Mouse (Mus musculus): ENCODE measurements around the gene Pard3. TPM values are rescaled to one million over a fixed set of nuclear protein-coding genes. Genes with fewer than 3 reads are reported as not detected.

Gene Pard3
- polyA plus RNA-seq, 1 experiment from 2014 or later: 37.8 TPM

DNA sequence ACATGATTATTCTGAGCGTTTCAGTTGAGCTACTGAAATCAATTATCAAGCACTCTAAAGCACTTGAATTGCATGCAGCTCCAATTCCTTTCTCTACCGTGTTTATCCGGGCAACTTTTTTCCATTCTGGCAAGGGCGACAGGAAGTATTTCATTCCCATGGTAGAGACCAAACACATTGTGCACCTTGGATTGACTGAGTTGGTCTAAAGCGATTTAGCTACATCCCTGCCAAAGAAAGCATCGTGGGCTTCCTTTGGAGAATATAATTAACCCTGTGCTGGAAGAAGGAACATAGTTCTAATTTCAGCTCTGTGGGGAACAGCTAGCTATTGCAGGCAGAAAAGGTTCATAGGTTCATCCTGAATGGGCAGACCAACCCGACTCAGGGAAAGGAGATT lies 480.0 kb downstream of the Pard3 start:
- Histone ChIP-seq H3K4me2 (no peak overlapping the region), H3K27ac (0 out of 2 replicates have a peak overlapping the region, but pooled peaks have one; percentile 0), H3K4me3 (replicated peaks) (no peak overlapping the region), H3K27me3 (no peaks in the 10 kb centered on the region), H3K9me3 (no peaks in the 10 kb centered on the region), H3K9ac (no peak overlapping the region), H3K36me3 (replicated peaks) (no peaks in the 10 kb centered on the region), H3K4me1 (peaks cover 12% of the 10 kb centered on the region)
- WGBS: 70% methylated on average over 7 of the region's 7 CpGs
- ATAC-seq (ENCODE audit: low FRiP score): no peak

DNA sequence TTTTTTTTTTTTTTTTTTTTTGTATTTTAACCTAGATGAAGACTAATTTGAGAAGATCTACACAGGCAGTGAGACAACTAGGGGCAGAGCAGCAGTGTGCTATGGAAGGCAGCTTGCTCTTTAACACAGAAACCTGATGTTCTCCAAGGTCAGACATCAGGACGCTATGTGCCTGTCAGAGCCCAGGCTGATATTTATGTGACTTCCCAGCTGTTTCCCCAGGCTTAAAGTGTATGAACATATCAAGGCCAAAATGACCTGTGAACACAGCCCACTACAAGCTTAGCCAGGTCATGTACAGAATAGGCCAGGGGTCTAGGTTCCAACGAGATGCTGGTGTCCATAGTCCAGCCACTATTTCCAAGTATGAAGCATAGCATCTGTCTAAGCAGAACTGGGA lies 482.5 kb downstream of the Pard3 start:
- 89% methylated on average over 2 of the region's 2 CpGs for WGBS
- ATAC-seq (ENCODE audit: low FRiP score): no peak

DNA sequence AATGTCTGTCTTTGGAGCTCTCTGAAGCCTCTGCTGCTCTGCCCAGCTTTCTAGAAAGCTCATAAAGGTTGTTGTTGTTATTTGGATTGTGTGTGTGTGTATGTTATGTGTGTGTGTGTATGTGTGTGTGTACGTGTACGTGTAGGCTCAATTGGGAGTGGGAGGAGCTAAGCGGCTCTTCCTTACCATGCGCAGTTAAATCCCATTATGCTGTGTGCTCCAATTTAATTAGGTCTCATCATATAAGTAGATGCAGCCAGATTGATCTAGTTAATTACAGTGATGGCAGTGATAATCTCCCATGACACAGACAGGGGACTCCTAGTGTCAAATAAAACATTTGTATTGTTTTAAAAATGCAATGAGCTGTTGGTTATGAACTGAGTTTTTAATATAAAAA lies 487.2 kb downstream of the Pard3 start:
- Histone ChIP-seq H3K9ac (no peak overlapping the region), H3K27ac (peak overlapping the region; percentile 20; the same call in 1 of the 2 replicates), H3K4me3 (replicated peaks) (no peak overlapping the region), H3K4me1 (peaks cover 33% of the 10 kb centered on the region), H3K36me3 (replicated peaks) (no peaks in the 10 kb centered on the region), H3K4me2 (no peak overlapping the region), H3K27me3 (0 out of 2 replicates have a peak, but pooled peaks cover 5% of the 10 kb centered on the region), H3K9me3 (no peaks in the 10 kb centered on the region)
- 52% methylated on average over 4 of the region's 4 CpGs for WGBS
- ATAC-seq (ENCODE audit: low FRiP score): peak; percentile 59; the same call in 1 of the 2 replicates

More for the DNA sequence above, 482.5 kb downstream of the Pard3 start:
- peaks cover 18% of the 10 kb centered on the region for H3K4me1 ChIP-seq
- no peak overlapping the region for H3K9ac ChIP-seq
- H3K36me3 ChIP-seq (replicated peaks): no peaks in the 10 kb centered on the region
- H3K27ac ChIP-seq: no peak overlapping the region
- no peaks in the 10 kb centered on the region for H3K9me3 ChIP-seq
- no peaks in the 10 kb centered on the region for H3K27me3 ChIP-seq
- no peak overlapping the region for H3K4me3 ChIP-seq (replicated peaks)
- no peak overlapping the region for H3K4me2 ChIP-seq

DNA sequence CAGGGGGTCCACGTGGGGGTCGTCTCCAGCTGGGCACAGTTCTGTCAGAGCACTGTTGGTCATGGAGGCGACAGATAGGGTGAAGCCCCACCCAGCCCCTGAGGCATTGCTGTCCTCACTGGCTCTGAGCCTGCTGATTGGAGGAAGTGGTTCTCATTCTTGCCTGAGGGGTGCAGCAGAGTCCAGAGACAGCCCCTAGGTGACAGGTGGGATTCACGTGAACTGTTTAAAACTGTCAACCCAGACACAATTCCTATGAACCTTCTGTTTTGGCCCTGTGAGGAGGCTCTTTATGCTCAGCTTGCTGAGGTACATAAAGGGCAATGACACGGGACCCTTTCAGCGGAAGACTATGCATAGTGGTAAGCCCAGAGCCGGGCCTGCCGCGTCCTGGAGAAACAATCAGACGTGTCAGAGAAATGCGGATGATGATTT lies 488.5 kb downstream of the Pard3 start:
- no peaks in the 10 kb centered on the region for H3K9me3 ChIP-seq
- peak overlapping the region; percentile 56; the same call in 1 of the 2 replicates for H3K27ac ChIP-seq
- ATAC-seq (ENCODE audit: low FRiP score): peak; percentile 61
- no peak overlapping the region; the same call in 1 of the 2 replicates for H3K4me2 ChIP-seq
- H3K27me3 ChIP-seq: 0 out of 2 replicates have a peak, but pooled peaks cover 5% of the 10 kb centered on the region
- H3K4me3 ChIP-seq (replicated peaks): no peak overlapping the region
- H3K4me1 ChIP-seq: peaks cover 40% of the 10 kb centered on the region
- 42% methylated on average over 11 of the region's 11 CpGs for WGBS
- H3K36me3 ChIP-seq (replicated peaks): no peaks in the 10 kb centered on the region
- H3K9ac ChIP-seq: no peak overlapping the region

DNA sequence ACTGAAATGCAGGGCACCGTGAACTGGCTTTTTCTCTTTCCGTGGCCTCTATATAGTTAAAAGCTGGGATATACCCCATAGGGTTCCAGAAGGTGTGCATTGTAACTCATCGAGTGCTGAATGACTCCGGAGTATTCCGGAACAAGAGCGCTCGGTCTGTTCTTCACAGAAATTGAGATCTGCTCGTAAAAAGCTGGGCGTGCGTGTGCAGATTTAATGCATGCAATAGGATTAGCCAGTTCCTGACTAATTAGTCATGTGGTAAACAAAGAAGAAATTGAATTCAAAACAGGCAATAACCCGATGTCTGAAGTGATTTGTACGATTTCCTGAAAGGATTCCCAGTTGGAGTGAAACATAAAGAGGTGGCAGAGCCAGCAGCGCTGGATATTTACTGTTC lies 489.1 kb downstream of the Pard3 start:
- ATAC-seq (ENCODE audit: low FRiP score): peak; percentile 31; the same call in 1 of the 2 replicates
- Histone ChIP-seq H3K4me2 (no peak overlapping the region), H3K27me3 (0 out of 2 replicates have a peak, but pooled peaks cover 5% of the 10 kb centered on the region), H3K27ac (peak overlapping the region; percentile 56), H3K4me1 (peaks cover 43% of the 10 kb centered on the region), H3K4me3 (replicated peaks) (no peak overlapping the region), H3K9ac (no peak overlapping the region), H3K36me3 (replicated peaks) (no peaks in the 10 kb centered on the region), H3K9me3 (no peaks in the 10 kb centered on the region)
- WGBS: 28% methylated on average over 13 of the region's 13 CpGs

DNA sequence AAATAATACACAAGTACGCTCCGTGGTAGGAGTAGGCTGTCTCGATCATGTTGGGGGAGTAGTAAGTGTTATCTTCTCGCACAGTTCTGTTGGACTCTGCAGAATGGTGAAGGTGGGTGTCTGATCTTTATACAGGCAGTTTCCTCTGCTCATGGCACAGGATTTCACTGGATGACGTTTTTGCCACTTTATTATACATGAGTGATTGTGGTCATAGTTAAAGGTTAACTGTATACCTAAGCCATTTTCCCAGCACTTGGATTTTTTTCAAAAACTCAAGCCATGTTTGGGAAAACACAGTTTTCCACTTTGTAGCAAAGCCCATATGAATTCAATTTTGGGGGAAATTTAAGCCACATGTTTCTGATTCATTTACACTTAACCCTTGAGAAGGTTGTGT lies 489.9 kb downstream of the Pard3 start:
- no peak overlapping the region for H3K4me3 ChIP-seq (replicated peaks)
- H3K36me3 ChIP-seq (replicated peaks): no peaks in the 10 kb centered on the region
- H3K9me3 ChIP-seq: no peaks in the 10 kb centered on the region
- no peak overlapping the region for H3K27ac ChIP-seq
- peaks cover 37% of the 10 kb centered on the region for H3K4me1 ChIP-seq
- 65% methylated on average over 5 of the region's 5 CpGs for WGBS
- no peak overlapping the region for H3K9ac ChIP-seq
- no peak for ATAC-seq (ENCODE audit: low FRiP score)
- H3K4me2 ChIP-seq: no peak overlapping the region
- 0 out of 2 replicates have a peak, but pooled peaks cover 5% of the 10 kb centered on the region for H3K27me3 ChIP-seq

DNA sequence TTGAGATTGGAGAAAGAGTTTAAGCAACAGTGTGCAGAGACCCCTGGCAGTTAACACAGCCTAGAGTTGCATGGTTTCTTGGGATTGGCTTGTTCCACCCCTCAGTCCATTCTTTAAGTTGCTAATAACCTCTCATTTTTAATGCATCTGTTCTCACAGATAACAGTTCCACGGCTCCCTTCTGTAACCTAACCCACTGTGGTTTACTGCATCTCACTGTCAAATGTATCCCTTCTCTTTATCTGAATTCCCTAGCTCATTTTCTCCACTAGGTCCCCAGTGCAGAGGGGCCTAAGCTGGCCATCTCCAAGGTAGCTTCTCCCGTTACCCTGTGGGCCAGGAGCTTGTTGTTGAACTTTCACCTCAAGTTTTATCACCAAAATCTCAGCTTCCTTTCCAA lies 492.1 kb downstream of the Pard3 start:
- Histone ChIP-seq H3K9ac (no peak overlapping the region), H3K4me2 (no peak overlapping the region), H3K4me1 (peaks cover 34% of the 10 kb centered on the region), H3K9me3 (no peaks in the 10 kb centered on the region), H3K4me3 (replicated peaks) (no peak overlapping the region), H3K27me3 (0 out of 2 replicates have a peak, but pooled peaks cover 5% of the 10 kb centered on the region), H3K27ac (no peak overlapping the region), H3K36me3 (replicated peaks) (no peaks in the 10 kb centered on the region)
- WGBS: 78% methylated on average over 2 of the region's 2 CpGs
- no peak for ATAC-seq (ENCODE audit: low FRiP score)

DNA sequence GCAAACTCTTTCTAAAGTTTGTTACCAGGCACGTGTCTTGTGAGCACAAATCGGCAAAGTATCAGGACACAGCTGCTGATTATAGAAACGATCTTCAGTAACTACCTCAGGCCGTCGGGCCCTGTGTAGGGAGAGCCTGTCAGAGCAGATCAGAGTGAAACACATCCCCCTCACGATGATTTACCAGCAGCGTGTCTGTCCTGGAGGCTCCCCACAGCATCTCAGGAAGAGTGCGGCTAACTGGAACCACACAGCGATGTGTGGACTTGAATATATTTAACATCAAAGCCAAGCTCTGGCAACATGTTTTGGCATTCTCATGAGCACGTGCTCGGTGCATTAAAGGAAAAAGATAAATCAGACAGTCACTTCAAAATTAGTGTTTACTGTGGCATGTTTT lies 493.3 kb downstream of the Pard3 start:
- H3K27me3 ChIP-seq: 0 out of 2 replicates have a peak, but pooled peaks cover 5% of the 10 kb centered on the region
- 0 out of 2 replicates have a peak, but pooled peaks have one; percentile 21 for ATAC-seq (ENCODE audit: low FRiP score)
- 34% methylated on average over 11 of the region's 11 CpGs for WGBS
- H3K9me3 ChIP-seq: no peaks in the 10 kb centered on the region
- H3K4me2 ChIP-seq: no peak overlapping the region
- peaks cover 24% of the 10 kb centered on the region for H3K4me1 ChIP-seq
- no peaks in the 10 kb centered on the region for H3K36me3 ChIP-seq (replicated peaks)
- no peak overlapping the region for H3K9ac ChIP-seq
- no peak overlapping the region for H3K4me3 ChIP-seq (replicated peaks)
- no peak overlapping the region for H3K27ac ChIP-seq

DNA sequence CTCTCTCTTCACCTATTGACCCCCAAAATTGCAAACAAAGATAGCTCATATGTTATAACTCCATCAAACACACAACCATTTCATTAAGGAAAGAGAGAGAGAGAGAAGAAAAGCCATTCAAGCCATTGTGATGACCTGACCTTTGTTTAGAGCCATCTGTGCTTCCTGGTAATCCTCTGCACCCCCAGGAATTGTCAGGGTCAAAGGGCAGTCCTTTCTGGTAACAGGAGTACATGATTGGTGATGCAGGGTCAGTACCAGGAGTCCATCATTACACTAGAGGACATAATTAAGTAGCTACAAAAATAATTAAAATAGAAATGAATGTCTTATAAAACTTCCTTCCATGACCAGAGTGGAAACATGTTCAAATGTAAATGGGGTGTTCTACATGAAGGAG lies 493.9 kb downstream of the Pard3 start:
- ATAC-seq (ENCODE audit: low FRiP score): no peak
- H3K36me3 ChIP-seq (replicated peaks): no peaks in the 10 kb centered on the region
- H3K27ac ChIP-seq: no peak overlapping the region
- peaks cover 18% of the 10 kb centered on the region for H3K4me1 ChIP-seq
- no peak overlapping the region for H3K9ac ChIP-seq
- no peaks in the 10 kb centered on the region for H3K9me3 ChIP-seq
- H3K4me3 ChIP-seq (replicated peaks): no peak overlapping the region
- H3K4me2 ChIP-seq: no peak overlapping the region
- 0 out of 2 replicates have a peak, but pooled peaks cover 5% of the 10 kb centered on the region for H3K27me3 ChIP-seq

DNA sequence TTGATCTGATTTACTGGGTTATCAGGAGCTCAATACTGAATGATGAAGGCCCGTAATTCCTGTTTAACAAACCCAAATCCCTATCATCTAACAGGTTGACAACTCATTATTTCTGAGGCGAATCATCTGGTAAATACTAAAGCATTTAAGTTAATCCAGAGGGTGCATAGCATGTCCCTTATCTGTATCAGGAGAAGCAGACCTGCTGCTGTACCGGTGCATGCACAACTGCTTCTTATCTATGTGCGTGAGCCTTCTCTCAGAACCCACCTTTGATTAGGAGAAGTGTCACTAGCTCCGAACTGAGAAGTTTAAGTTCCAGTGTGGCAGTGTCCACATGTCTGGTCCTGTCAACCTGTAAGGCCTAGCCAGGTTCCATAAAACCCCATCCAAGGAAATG lies 499.9 kb downstream of the Pard3 start:
- Histone ChIP-seq H3K9ac (no peak overlapping the region), H3K27me3 (no peaks in the 10 kb centered on the region)
- WGBS: 87% methylated on average over 5 of the region's 5 CpGs

DNA sequence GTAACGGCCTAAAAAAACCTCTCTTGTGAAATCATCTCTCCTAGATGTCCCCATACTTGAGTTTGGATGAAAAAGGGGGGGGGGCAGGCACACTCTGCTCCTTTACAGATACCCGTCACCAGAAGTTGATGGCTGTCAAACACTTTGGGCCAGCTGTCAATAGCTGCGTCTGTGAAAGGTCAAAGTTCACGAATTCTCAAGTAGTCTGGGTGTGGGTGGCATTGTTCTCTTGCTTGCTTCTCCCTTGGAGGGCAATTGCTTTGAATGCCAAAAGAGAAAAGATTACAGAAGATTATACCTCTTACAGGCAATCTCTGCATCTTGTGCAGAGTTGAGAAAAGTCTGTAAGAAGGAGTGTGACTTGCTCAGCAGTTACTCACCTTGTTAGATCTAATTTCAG lies 500.7 kb downstream of the Pard3 start:
- Histone ChIP-seq H3K36me3 (replicated peaks) (no peaks in the 10 kb centered on the region), H3K27me3 (no peaks in the 10 kb centered on the region), H3K4me3 (replicated peaks) (no peak overlapping the region), H3K4me1 (peaks cover 13% of the 10 kb centered on the region), H3K4me2 (no peak overlapping the region), H3K9me3 (no peaks in the 10 kb centered on the region), H3K9ac (no peak overlapping the region), H3K27ac (no peak overlapping the region)
- peak; percentile 11; the same call in 1 of the 2 replicates for ATAC-seq (ENCODE audit: low FRiP score)
- WGBS: 17% methylated on average over 4 of the region's 4 CpGs

More for the DNA sequence above, 499.9 kb downstream of the Pard3 start:
- H3K36me3 ChIP-seq (replicated peaks): no peaks in the 10 kb centered on the region
- H3K4me3 ChIP-seq (replicated peaks): no peak overlapping the region
- no peak overlapping the region for H3K27ac ChIP-seq
- H3K9me3 ChIP-seq: no peaks in the 10 kb centered on the region
- H3K4me2 ChIP-seq: no peak overlapping the region
- no peak for ATAC-seq (ENCODE audit: low FRiP score)
- H3K4me1 ChIP-seq: peaks cover 13% of the 10 kb centered on the region

DNA sequence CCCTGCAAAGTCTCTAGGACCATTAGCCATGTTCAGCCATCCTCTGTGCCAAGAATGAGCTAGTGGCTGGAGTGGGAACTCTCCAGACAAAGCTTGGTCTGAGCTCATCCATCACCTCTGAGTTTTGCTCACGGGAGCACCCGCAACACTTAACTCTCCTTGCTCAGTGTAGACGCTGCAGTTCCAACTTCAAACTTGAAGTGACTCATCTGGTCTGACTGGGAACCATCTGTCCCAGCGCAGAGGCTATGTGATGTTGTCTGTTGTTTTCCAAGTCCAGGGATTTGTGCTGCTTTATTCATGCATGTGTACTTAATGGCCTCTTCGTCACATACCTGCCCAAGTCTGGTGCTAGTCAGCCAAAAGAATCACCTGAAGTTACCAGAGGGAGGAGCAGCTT lies 505.5 kb downstream of the Pard3 start:
- H3K4me2 ChIP-seq: no peak overlapping the region
- ATAC-seq (ENCODE audit: low FRiP score): no peak
- H3K36me3 ChIP-seq (replicated peaks): no peaks in the 10 kb centered on the region
- peaks cover 12% of the 10 kb centered on the region for H3K4me1 ChIP-seq
- H3K4me3 ChIP-seq (replicated peaks): no peak overlapping the region
- H3K27ac ChIP-seq: no peak overlapping the region
- no peaks in the 10 kb centered on the region for H3K27me3 ChIP-seq
- WGBS: 89% methylated on average over 5 of the region's 5 CpGs
- no peak overlapping the region for H3K9ac ChIP-seq
- no peaks in the 10 kb centered on the region for H3K9me3 ChIP-seq

DNA sequence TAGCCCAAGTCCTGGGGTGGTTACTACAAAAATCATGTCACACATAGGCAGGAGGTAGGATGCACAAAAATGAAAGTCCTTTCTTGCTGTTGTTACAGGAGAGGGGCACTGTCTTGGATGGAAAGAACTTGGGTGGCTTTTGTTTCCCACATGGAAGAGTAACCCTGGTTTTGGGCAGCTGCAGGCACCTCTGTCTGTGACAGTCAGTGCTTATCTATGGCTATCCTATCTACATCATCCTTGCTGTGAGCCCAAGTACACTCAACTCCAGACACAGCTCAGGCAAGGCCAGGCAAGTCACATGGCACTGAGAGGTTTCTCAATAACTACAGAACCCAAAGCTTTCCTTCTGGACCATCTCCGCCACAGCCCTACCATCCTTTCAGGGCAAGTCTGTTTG lies 506.8 kb downstream of the Pard3 start:
- no peaks in the 10 kb centered on the region for H3K27me3 ChIP-seq
- H3K36me3 ChIP-seq (replicated peaks): no peaks in the 10 kb centered on the region
- no peak overlapping the region for H3K4me2 ChIP-seq
- 100% methylated on average over 1 of the region's 1 CpGs for WGBS
- peaks cover 5% of the 10 kb centered on the region; the same call in 1 of the 2 replicates for H3K4me1 ChIP-seq
- H3K27ac ChIP-seq: no peak overlapping the region
- H3K4me3 ChIP-seq (replicated peaks): no peak overlapping the region
- no peak overlapping the region for H3K9ac ChIP-seq
- no peaks in the 10 kb centered on the region for H3K9me3 ChIP-seq
- no peak for ATAC-seq (ENCODE audit: low FRiP score)
